Mouse (Mus musculus): ENCODE results near the gene Mapk8. TPM values are rescaled to one million over a fixed set of nuclear protein-coding genes. Genes with fewer than 3 reads are reported as not detected.
A peak's percentile ranks its signal among the peaks of the same experiment; 100 is the strongest.

Gene Mapk8
- polyA plus RNA-seq, 1 experiment from 2014 or later: 17.1 TPM

GRCm38 (mm10) chr14:33467766-33468165 lies 20.8 kb upstream of the Mapk8 start:
- Histone ChIP-seq H3K4me2 (no peak overlapping the region), H3K9me3 (ENCODE audit: low read depth, low read length) (no peaks in the 10 kb centered on the region), H3K9ac (no peak overlapping the region), H3K27ac (ENCODE audit: low read depth) (no peak overlapping the region), H3K27me3 (ENCODE audit: insufficient read depth, low read length) (no peaks in the 10 kb centered on the region), H3K4me3 (ENCODE audit: low read depth, low read length) (no peak overlapping the region), H3K4me1 (ENCODE audit: insufficient read depth) (no peaks in the 10 kb centered on the region; the same call in 1 of the 2 replicates), H3K36me3 (ENCODE audit: insufficient read depth) (no peaks in the 10 kb centered on the region)
- 57% methylated on average over 6 of the region's 6 CpGs for WGBS
- no peak for TF ChIP-seq CTCF (IDR thresholded peaks at IDR 0.05; ENCODE audit: low read depth)
- no peak for ATAC-seq (ENCODE audit: insufficient read depth)
- DNase-seq: no peak

GRCm38 (mm10) chr14:33463658-33464057 lies 16.7 kb upstream of the Mapk8 start:
- Histone ChIP-seq H3K36me3 (ENCODE audit: insufficient read depth) (no peaks in the 10 kb centered on the region), H3K27ac (ENCODE audit: low read depth) (no peak overlapping the region), H3K4me2 (no peak overlapping the region), H3K9ac (no peak overlapping the region), H3K4me3 (ENCODE audit: low read depth, low read length) (no peak overlapping the region), H3K27me3 (ENCODE audit: insufficient read depth, low read length) (no peaks in the 10 kb centered on the region), H3K9me3 (ENCODE audit: low read depth, low read length) (no peaks in the 10 kb centered on the region), H3K4me1 (ENCODE audit: insufficient read depth) (no peaks in the 10 kb centered on the region)
- TF ChIP-seq CTCF (IDR thresholded peaks at IDR 0.05; ENCODE audit: low read depth): no peak
- WGBS: 67% methylated on average over 3 of the region's 3 CpGs
- no peak for DNase-seq
- ATAC-seq (ENCODE audit: insufficient read depth): no peak

- H3K9me3 ChIP-seq (ENCODE audit: low read depth, low read length): no peaks in the 10 kb centered on the region
- no peak for TF ChIP-seq CTCF (IDR thresholded peaks at IDR 0.05; ENCODE audit: low read depth)
- no peak overlapping the region for H3K4me2 ChIP-seq
- no peaks in the 10 kb centered on the region for H3K4me1 ChIP-seq (ENCODE audit: insufficient read depth)
- ATAC-seq (ENCODE audit: insufficient read depth) (no peak), DNase-seq (no peak)
- no peaks in the 10 kb centered on the region for H3K27me3 ChIP-seq (ENCODE audit: insufficient read depth, low read length)
- H3K4me3 ChIP-seq (ENCODE audit: low read depth, low read length): no peak overlapping the region
- H3K27ac ChIP-seq (ENCODE audit: low read depth): no peak overlapping the region
- H3K36me3 ChIP-seq (ENCODE audit: insufficient read depth): no peaks in the 10 kb centered on the region
- no peak overlapping the region for H3K9ac ChIP-seq
Observed at GRCm38 (mm10) chr14:33450331-33450730, 3.4 kb upstream of the Mapk8 start.

- Histone ChIP-seq H3K9ac (no peak overlapping the region), H3K36me3 (ENCODE audit: insufficient read depth) (no peaks in the 10 kb centered on the region), H3K4me3 (ENCODE audit: low read depth, low read length) (no peak overlapping the region), H3K27ac (ENCODE audit: low read depth) (no peak overlapping the region), H3K4me2 (no peak overlapping the region), H3K27me3 (ENCODE audit: insufficient read depth, low read length) (no peaks in the 10 kb centered on the region), H3K9me3 (ENCODE audit: low read depth, low read length) (no peaks in the 10 kb centered on the region), H3K4me1 (ENCODE audit: insufficient read depth) (no peaks in the 10 kb centered on the region)
- no peak for DNase-seq
- WGBS: 85% methylated on average over 2 of the region's 2 CpGs
- no peak for TF ChIP-seq CTCF (IDR thresholded peaks at IDR 0.05; ENCODE audit: low read depth)
- no peak for ATAC-seq (ENCODE audit: insufficient read depth)
Observed at GRCm38 (mm10) chr14:33449296-33449840, 2.4 kb upstream of the Mapk8 start.

GRCm38 (mm10) chr14:33448276-33448675 lies 1.3 kb upstream of the Mapk8 start:
- Histone ChIP-seq H3K4me3 (ENCODE audit: low read depth, low read length) (no peak overlapping the region), H3K27me3 (ENCODE audit: insufficient read depth, low read length) (no peaks in the 10 kb centered on the region), H3K27ac (ENCODE audit: low read depth) (no peak overlapping the region), H3K4me2 (no peak overlapping the region), H3K4me1 (ENCODE audit: insufficient read depth) (no peaks in the 10 kb centered on the region), H3K9ac (no peak overlapping the region), H3K36me3 (ENCODE audit: insufficient read depth) (no peaks in the 10 kb centered on the region), H3K9me3 (ENCODE audit: low read depth, low read length) (no peaks in the 10 kb centered on the region)
- no peak for TF ChIP-seq CTCF (IDR thresholded peaks at IDR 0.05; ENCODE audit: low read depth)
- DNase-seq (no peak), ATAC-seq (ENCODE audit: insufficient read depth) (no peak)
- 74% methylated on average over 4 of the region's 4 CpGs for WGBS

- Histone ChIP-seq H3K27me3 (ENCODE audit: insufficient read depth, low read length) (no peaks in the 10 kb centered on the region), H3K4me2 (peak overlapping the region; percentile 64), H3K4me3 (ENCODE audit: low read depth, low read length) (peak overlapping the region; percentile 92), H3K27ac (ENCODE audit: low read depth) (peak overlapping the region; percentile 93), H3K9me3 (ENCODE audit: low read depth, low read length) (no peaks in the 10 kb centered on the region), H3K9ac (peak overlapping the region; percentile 94), H3K36me3 (ENCODE audit: insufficient read depth) (no peaks in the 10 kb centered on the region), H3K4me1 (ENCODE audit: insufficient read depth) (no peaks in the 10 kb centered on the region)
- TF ChIP-seq CTCF (IDR thresholded peaks at IDR 0.05; ENCODE audit: low read depth): no peak
- peak; percentile 69 for ATAC-seq (ENCODE audit: insufficient read depth)
- DNase-seq: peak; percentile 61
- WGBS: under 1% methylated on average over 55 of the region's 72 CpGs
Observed at GRCm38 (mm10) chr14:33446561-33447023, 366 bp downstream of the Mapk8 start.

GRCm38 (mm10) chr14:33445962-33446361 lies 996 bp downstream of the Mapk8 start:
- WGBS: 27% methylated on average over 3 of the region's 3 CpGs
- H3K27ac ChIP-seq (ENCODE audit: low read depth): no peak overlapping the region
- H3K9me3 ChIP-seq (ENCODE audit: low read depth, low read length): no peaks in the 10 kb centered on the region
- peak overlapping the region; percentile 92 for H3K4me3 ChIP-seq (ENCODE audit: low read depth, low read length)
- no peaks in the 10 kb centered on the region for H3K27me3 ChIP-seq (ENCODE audit: insufficient read depth, low read length)
- H3K9ac ChIP-seq: peak overlapping the region; percentile 94
- H3K4me1 ChIP-seq (ENCODE audit: insufficient read depth): no peaks in the 10 kb centered on the region
- peak overlapping the region; percentile 64 for H3K4me2 ChIP-seq
- TF ChIP-seq CTCF (IDR thresholded peaks at IDR 0.05; ENCODE audit: low read depth): no peak
- ATAC-seq (ENCODE audit: insufficient read depth) (no peak), DNase-seq (no peak)
- H3K36me3 ChIP-seq (ENCODE audit: insufficient read depth): no peaks in the 10 kb centered on the region
